Mouse (Mus musculus) lung, postnatal 10 days (tissue): ENCODE data around the gene Kdm6b.
A peak's percentile ranks its signal among the peaks of the same experiment; 100 is the strongest.

Experiments
- DNase-seq: peaks from one replicate; pipeline ENCODE4 v3.0.0; 2021

Kdm6b gene

DNA sequence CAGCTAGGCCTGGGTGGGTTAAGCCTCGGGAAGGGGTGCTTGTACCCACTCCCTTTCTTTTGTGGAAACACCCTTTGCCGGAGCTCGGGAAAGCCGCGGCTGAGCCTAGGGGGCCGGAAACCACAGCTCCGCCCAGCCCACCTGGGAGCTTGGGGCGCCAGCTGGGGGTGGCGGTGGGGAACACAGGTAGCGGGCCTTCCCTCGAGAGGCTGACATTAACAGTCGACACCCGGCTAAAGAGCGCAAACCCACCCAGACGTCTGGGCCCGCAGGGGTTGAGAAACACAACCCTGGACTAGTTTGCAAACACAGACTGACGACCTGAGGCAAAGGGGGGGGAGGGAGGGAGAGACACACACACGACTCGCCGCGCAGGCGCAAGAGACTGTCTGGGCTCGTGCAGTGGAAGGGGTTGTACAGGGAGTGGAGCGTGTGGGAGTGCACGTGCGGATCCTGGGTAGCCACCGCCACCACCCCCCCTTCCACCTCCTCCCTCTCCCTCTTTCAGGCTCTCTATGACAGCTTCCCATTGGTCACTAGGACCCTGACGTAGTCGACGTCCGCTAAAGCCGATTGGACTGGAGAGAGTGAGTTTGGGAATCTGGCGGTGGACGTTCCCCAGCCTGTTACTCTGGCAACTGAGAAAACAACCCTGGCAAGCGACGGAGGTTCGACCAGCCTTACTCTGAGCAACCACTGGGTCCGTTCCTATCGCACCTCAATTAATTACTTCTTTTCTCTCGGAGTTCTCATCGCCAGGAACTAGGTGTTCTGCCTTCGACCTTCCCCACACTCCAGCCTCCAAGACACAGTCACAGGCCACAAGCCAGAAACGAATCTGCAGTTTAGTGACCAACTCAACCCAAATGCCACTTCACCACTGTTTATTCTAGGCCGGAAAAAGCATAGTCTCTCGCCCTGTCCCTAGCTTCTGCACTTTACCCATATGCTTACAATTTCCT lies 5.3 kb upstream of the Kdm6b start:
- DNase-seq, result peak; percentile 97

DNA sequence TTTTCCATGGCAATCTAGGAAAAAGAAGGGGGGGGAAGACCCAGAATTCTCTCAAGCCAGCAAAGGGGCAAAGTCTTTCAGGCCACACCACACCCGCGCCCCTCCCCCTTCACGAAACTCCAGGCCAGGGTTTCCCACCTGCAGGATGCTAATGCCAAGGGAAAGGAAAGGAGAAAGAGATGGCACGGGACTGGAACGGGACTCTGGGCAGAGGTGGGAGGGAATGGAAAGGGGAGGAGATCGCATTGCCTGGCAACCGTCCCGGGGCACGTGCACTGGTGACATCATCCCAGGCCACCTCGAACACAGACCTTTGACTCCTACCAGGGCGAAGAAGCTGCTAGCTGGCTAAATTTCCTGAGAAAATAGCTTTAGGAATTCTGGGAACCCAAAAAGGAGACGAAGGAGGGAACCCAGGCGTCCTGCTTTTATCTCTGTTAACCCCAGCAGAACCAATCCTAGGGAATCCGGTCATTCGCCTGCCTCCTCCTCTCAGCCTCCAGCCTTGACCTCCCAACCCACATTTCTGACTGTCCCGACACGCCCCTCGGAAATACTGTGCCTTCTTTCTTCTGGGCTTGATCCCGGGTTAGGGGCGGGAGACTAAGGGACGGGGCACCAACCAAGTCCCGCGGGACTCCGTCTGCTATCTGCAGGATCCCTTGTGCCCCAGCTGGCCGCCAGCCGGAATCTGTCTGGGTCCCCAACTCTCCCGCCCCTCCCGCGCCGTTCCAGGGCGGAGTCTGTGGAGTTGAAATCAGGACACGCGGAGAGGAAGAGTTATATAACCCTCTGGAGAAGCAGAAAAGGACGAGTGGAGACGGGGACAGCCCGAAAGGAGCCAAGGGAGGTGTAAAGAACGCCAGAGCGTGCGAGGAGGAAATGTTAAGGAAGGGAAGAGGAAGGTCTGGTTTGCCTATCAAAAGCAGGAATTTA lies 4.2 kb upstream of the Kdm6b start:
- peak; percentile 99 for DNase-seq

DNA sequence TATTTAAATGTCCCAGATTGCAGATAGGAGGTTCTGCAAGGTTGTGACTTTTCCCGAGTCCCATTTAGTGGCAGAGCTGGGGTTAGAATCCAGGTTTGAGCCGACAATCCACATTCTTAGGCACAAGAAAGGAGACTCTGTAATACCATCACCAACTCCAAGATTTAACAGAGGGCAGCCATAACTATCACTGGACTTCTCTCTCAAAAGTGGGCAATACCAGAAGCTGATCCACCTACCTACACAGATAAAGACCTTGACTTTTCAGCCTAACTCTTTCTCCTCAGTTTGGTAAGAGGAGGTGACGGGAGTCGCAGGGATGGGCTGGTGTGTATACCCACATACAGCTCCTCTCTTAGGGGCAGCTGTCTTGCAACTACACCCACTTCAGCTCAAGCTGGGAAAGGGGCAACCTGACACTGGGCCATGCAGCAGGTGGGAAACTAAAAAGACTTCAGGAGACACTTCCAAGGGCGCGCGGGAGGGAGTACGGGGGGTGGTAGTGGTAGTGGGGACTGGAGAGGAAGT lies 3.5 kb upstream of the Kdm6b start:
- no peak for DNase-seq

DNA sequence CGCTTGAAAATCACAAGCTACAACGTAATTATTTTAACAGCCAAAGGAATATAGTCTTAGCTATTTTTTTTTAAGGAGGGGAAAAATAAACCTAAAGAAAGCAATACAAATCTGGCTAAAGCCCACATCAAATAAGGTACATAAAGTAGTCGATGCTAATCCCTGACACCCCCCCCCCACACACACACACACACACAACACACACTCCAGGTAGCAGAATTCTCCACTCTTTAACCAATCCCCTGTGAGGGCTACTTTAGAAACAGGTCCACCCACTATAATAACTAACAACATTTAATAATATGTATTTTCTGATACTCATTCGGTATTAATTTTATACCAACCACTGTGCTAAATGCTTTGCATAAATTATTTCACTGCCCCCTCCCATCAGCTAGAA lies 3.0 kb upstream of the Kdm6b start:
- no peak for DNase-seq

DNA sequence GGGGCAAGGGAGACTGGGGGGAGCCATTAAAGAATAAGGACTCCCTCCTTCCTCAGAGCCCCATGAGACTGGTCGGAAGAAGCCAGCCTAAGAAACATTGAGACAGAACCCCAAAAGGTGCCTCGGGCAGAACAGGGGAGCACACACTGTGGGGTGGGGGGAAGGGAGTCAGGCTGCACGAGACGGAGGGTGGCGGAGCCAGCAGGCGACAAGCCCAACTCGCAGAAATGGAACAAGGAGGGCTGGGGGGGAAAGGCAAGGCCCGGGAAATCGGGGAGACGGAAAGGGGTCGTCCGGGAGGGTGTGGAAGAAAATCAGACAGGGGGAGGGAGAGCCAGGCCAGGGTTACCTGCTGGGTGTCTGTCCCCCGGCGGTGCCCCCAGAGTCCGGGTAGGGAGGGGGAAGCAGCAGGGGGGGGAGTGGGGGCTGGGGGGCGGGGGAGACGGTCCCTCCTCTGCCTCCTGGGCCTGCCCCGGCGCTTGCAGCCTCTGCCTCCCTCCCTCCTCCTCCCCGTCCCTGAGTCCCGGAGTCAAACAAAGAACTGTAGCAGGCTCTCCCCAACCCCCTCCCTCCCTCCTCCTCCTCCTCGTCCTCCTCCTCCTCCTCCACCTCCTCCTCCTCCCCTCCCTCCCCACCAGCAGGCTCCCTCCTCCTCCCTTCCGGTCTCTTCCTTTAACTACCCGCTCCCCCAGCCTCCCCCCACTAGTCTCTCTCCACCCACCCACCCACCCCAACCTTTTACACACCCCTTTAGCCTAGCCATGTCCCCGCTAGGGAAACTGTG lies 2.4 kb upstream of the Kdm6b start:
- peak; percentile 87 for DNase-seq

DNA sequence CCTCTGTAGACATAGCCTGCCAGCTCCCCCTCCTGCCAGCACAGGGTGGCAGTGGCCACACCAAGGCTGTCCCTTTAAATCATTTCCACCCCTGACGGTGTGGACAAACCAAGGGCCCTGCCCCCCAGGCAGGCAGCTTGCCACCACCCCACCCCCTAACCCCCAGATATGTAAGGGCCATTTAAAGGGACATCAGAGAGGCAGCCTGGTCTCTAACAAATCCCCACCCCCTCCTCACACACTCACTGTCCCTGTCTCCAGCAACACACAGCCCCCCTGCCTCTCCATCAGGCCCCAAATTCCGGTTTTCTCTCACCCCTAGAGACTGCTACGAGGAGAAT lies 1.8 kb upstream of the Kdm6b start:
- peak; percentile 83 for DNase-seq

DNA sequence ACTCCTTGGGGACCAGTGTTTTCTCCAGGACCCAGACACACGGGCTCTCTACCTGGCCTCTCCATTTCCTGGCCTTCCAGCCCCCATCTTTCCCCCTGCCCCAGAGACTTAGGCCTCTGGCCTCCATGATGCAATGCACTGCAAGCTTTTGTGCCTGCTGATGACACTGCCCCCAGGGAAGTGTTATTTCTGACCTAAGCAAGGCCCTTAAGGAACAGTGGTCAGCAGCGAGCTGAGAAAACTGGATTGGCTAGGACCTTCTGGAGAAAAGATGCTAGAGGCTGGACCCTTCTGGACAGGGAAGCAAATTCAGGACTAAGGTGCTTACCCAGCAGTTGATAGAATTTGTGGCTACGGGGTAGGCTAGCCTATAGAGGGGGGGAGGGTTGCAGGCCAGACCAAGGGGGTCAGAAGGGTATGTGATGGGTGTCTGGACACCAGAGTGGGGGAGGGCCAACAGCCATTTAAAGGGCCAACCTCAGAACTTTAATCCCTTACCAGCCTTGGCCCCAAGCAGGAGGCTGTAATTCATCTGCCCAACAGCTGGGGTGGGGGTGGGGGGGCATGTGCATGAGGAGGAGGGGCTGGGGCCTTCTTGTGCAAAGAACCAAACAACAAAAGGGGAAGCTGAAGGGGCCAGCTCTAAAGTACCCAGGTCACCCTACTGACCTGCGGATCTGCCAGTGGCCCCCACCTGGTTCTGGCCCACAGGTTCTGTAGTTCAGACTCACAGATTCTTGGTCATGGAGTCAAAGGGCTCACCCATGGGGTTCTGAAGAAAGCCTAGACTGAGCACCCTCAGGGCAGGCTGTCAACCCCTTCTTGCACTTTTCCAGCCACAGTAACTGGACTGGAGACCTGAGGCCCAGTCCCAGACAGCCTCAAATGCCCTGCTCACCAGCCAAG lies 1.2 kb upstream of the Kdm6b start:
- DNase-seq, result peak; percentile 18

DNA sequence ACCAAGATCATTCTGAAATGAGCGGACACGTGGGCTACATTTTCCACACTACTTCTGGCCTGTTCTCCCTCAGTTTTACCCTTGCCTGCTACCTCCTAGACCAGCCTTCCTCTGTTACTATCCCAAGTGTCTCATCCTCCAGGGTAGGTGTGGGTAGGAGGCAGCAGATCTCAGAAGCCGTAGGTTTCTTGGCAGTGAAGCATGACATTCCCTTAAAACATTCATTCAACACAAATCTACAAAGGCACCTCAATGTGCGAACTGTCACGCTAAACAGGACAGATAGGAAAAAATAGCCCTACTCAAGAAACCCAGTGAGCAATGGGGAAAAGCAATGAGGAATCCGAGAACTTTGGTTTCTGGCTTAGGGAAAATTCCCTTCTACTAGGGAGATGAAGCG lies 927 bp downstream of the Kdm6b start:
- DNase-seq, result no peak

DNA sequence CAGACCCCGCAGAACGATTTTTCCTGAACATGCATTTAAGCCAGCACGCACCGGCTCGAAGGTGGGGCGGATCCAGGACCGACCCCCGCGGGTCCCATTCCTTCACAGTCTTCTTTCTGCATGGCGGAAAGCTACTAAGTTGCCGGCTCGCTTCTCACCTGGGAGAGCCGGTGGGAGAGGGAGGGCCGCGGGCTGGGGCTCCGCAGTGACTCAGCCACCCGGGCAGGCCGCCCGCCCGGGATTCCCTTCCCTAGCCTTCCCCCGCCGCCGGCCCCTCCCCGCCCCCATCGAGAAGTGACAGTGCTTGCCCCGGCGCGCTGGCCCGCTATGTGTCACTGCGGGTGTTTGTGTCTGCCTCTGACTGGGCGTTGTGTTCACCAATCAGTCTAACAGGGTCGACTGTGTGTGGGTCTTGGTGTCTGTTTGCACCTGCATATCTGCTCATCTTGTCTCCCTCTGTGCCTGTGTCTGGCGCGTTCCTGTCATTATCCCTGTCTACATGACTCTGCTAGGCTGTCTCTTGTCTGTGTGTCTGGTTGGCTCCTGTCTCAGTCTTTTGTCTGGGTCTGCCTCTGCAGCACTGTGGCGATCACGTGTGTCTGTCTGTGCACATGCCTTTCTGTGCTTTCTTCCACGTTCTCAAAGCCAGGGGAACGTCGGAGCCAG lies 1.8 kb downstream of the Kdm6b start:
- DNase-seq, result peak; percentile 86

DNA sequence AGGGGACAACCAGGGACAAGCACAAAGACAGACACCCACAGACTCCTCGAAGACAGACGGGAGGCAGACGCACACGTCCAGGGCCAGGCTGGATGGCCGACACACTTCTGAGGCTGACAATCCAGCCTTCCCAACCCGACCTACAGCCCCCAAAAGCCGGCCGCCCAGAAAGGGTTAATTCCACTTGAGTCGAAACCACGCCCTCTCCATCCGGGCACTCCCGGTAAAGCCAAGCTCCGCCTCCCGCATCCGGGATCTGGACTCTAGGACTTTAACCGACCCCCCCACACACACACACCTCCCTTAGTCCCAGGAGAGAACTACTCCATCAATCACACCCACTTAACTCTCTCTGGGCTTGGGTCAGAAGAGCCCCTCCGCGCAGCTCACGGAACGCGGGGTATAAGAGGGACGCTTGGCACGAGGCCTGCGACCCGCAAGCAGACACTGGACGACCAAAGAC lies 2.4 kb downstream of the Kdm6b start:
- peak; percentile 99 for DNase-seq

DNA sequence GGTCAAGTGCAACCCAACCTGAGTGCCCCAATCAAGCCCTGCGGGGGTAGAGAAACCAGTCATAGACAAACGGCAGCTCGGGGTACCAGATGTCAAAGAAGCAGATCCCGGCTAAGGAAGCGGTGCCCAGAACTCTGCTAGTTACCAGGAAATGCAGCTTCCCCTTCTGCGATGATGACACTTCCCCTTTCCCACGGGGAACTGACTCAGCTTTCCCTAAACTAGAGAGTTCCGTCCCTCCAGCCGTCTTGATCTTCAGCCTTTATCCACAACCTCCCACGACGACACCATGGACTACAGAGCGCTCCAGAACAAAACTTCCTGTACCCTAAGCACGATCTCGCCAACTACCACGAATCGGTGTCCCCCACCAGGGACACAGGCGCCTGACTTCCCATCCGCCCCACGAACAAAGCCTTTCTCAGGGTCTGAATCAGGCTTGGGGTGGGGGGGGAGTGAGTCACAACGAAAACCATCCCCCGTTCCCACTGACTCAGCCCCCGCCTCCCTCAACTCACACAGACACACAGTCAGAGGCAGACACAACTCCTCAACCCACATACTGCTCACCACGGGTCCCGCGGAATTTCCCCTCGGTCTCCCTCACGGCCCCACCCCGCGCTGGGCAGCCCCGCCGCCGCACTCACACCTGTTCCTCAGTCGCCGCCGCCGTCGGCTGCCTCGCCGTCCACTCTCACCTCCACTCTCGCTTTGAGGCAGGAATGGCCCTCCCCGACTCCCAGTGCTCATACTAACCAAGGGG lies 3.0 kb downstream of the Kdm6b start:
- peak; percentile 78 for DNase-seq

DNA sequence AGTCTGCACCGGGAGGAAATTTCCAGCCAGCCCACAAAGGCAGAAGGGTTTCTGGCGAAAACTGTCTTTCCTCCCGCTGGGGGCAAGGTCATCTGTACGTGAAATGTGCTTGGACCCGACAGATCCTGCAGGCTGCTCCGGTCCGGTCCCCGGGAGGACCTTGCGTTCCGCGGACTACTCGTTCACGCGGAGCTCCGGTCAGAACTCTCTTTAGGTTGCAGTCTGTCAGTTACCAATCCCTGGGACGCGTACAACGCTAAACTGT lies 3.5 kb downstream of the Kdm6b start:
- no peak for DNase-seq

DNA sequence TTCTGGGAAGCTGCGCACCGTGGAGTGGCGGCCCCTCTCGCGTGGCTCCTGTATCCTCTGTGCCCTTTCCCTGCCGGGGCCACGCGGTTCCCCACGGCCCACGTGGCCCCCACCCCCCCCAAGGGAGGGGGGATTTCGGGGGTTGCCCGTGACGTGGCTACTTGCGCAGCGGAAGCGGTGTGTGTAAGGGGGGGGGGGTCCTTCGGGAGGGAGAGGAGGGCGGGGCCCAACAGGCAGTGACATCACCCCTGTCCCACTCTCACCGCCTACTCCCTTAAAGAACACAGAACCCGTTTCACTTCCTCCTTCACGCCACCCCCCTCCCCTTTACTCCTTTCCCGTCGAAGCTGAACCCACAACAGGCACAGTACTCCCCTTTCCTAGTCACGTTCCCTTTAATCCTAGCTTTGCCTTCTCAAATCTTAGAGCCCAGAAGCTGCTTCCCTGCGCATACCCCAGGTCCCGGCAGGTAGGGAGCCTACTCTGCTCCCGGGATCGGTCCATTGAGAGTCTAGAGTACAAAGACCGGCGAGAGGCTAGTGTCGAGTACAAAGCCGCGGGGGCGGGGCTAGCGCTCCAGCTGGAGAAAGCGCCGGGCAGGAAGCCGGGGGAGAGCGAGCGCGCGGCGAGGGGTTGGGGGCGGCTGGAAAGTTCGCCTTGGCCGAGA lies 4.0 kb downstream of the Kdm6b start:
- peak; percentile 93 for DNase-seq

DNA sequence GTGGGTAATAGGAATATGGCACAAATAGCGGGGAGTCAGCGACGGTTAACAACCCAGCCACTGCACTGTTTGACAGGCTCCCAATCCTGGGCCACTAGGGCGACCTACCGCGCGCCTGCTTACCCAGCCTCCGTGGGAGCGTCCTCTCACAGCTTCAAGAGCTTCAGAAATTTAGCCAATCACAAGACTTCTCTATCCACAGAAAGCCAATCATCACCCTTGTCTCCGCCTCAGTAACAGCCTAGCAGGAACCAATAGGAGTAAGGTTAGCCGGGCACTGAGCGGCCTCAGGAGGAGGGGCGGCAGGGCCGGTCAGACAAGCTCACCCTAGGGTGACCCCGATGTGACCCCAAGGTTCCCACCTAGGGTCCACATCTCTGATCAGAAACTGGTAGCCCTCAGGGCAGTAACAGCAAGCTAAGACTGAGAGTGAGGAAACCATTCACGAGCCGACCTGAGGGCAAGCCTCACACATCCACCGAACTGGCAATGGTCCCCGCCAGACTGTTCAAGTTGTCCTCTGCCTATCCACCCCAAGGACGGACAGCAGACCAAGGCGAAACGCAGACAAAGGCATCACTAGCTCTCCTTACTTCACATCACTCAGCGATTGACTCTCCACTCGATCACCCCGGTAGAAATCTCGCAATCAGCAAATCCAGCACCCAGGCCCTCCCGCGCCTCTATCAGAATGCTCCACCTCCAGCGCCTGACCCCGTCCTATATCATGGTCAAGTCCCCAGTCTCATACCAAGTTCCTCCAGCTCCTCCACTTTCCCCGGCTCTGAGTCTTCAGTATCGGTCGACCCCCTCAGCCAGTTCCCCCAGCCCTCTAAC lies 4.7 kb downstream of the Kdm6b start:
- peak; percentile 87 for DNase-seq

DNA sequence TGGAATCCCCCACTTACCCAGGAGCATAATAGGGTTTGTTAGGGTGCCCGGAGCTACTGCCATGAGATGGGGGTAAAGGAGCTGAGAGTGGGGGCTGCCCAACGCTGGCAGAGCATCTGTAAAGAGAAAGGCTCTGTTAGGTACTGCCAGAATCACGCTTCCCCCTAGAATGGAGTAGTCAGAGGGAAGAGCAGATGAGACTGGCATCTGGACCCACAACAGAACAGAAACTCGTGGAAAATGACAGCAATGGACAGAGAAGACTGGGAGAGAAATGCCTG lies 5.8 kb downstream of the Kdm6b start:
- no peak for DNase-seq

DNA sequence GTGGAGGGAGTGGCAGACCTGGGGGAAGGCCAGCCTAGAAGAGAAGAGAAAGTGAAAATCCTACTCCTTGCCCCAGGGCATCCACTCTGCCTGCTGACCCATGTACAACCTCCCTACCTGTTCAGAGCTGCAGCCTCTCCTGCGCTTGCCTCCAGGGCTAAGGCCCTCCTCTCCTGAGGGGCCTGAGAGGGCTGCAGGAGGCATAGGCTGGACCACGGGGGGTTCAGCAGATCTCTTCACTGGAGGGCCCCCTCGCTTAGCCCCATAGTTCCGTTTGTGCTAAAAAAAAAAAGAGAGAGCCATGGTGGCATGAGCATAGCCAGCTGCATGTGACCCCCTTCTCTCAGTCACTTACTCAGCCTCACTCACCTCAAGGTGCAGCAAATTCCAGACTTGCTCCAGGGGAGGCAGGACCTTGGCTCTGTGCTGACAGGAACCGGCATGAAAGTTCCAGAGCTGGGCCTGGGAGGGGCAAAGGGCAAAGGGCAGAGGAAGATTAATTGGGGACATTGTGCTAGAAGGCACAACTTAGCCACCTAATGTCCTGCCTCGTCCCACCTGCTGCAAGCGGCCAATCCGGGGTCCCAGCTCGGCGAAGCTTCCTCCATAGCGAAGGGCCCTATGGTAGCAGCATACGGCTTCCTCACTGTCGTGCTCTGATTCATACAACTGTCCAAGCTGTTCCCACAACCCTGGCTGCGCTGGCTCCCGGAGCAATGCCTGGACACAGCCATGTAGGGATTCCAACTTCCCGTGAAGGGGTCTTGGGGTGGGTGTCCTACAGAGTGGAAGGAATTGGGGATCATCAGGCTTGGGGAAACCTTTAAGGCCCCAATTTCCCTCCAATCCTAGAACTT lies 6.4 kb downstream of the Kdm6b start:
- DNase-seq, result no peak

DNA sequence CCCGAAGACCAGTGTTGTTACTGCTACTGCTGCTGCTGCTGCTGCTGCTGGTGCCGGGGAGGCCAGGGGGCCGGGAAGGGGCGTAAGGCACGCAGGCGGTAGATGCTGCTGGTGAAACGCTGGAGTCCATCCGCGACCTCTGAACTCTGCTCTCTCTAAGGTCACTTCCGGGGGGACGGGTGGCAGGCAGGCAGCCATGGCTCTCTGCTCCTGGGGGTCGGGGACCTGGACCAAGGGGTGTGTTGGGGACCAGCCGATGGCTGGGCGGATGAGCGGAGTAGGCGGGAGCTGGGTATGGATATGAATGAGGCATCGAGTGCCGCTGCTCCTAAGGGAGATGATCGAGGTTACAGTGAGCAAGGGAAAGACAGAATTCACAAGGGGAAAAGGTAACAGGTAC lies 7.2 kb downstream of the Kdm6b start:
- no peak for DNase-seq
